Mouse (Mus musculus) heart, postnatal 0 days (tissue): ENCODE data around the gene Ifitm3.

Experiments used
- CTCF ChIP-seq: IDR thresholded peaks from 2 replicates; pipeline ENCODE4 v1.5.1; 2016; ENCODE audit warnings: antibody characterized with exemption, control low read depth, low read depth
- EP300 ChIP-seq: IDR thresholded peaks from 2 replicates; pipeline ENCODE4 v1.6.1; 2016; ENCODE audit warnings: antibody characterized with exemption, low read depth

- TF ChIP-seq CTCF (no peak), EP300 (no peak)
These were observed 9.5 kb downstream of the Ifitm3 start for GRCm38 (mm10) chr7:141000881-141001708.
